Mouse (Mus musculus) Patski (cell line): Measurements from ENCODE around the gene Mpi. TPM values are rescaled to one million over a fixed set of nuclear protein-coding genes. Genes with fewer than 3 reads are reported as not detected.
A peak's percentile ranks its signal among the peaks of the same experiment; 100 is the strongest.

Experiments used
- ATAC-seq: fragments of 100-300 bp; one replicate; pipeline ENCODE4 v1.8.0; 2021
- CTCF ChIA-PET: fragments of 350-600 bp; sonication (Branson Sonifier 250); formaldehyde crosslinking; loops from one replicate; lab custom pipeline; 2022; ENCODE audit warnings: inconsistent platforms; lab: Charles Lee
- POLR2A ChIA-PET: fragments of 350-600 bp; sonication (Branson Sonifier 250); formaldehyde crosslinking; loops from one replicate; lab custom pipeline; 2022; ENCODE audit warnings: antibody characterized with exemption, inconsistent platforms; lab: Charles Lee
- DNase-seq: peaks from one replicate; pipeline ENCODE4 v3.0.0-alpha.2; 2011; ENCODE audit warnings: low read depth, low spot score
- H3K27me3 ChIP-seq: fragments of 371-371 bp; one replicate; pipeline ENCODE4 v1.5.1; 2021
- CTCF ChIP-seq: fragments of 100-300 bp; IDR thresholded peaks from one replicate; pipeline ENCODE4 v1.5.1; 2021
- in situ Hi-C: fragments of 300-500 bp; cut with MboI; formaldehyde crosslinking; loops from 3 replicates; pipeline ENCODE4 v1.11.1; 2018; ENCODE audit warnings: low pct_unique_long_range_greater_than_20kb, mixed read lengths
- polyA plus RNA-seq: library from polyadenylated mRNA; unstranded; gene quantifications from one replicate; pipeline ENCODE4 v1.2.3, GENCODE M21; 2021

Gene Mpi
- polyA plus RNA-seq, 1 experiment from 2014 or later = 39.1 TPM

DNA sequence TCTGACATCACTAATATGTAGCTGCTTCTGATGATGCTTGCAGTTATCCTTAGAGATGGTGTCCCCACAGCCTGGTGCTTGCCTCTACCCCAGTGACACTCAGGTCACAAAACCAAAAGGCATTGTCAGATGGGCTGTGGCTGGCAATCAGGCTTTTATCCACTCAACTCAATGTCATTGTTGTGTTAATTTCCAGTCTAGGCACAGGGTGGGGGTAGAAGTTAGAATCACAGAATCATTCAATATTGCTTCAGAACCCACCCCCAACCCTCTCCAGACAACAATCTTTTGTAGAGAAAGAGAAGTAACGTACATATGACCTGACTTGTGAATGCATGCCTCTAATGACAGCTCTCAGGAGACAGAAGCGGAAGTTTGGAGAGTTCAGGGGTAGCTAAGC, 42.0 kb downstream of the Mpi start:
- in situ Hi-C loops = no loop called here
- DNase-seq = no peak
- no peaks in the 10 kb centered on the region for H3K27me3 ChIP-seq
- ChIA-PET CTCF (no interaction called here), POLR2A (no interaction called here)
- no peak for TF ChIP-seq CTCF
- ATAC-seq = no peak

- TF ChIP-seq CTCF = no peak
- no peak for DNase-seq
Observed at GRCm38 (mm10) chr9:57505700-57506099, 46.9 kb downstream of the Mpi start.

GRCm38 (mm10) chr9:57504891-57505290, 47.7 kb downstream of the Mpi start:
- DNase-seq = no peak
- H3K27me3 ChIP-seq = peaks cover 5% of the 10 kb centered on the region
- in situ Hi-C loops = no loop called here
- ATAC-seq = no peak
- ChIA-PET CTCF (interaction anchor here (0.7 to 2.0 kb wide), 2 partner anchors 12 to 19 kb away, joined by 3 to 9 read pairs; no protein-coding TSS in a partner anchor), POLR2A (interaction anchor here (1.3 kb wide), 1 partner anchor 9 kb away, joined by 4 read pairs; no protein-coding TSS in a partner anchor)
- no peak for TF ChIP-seq CTCF

More at GRCm38 (mm10) chr9:57505700-57506099, 46.9 kb downstream of the Mpi start:
- H3K27me3 ChIP-seq = peaks cover 5% of the 10 kb centered on the region
- peak; percentile 67 for ATAC-seq
- CTCF ChIA-PET = interaction anchor here (0.7 to 2.0 kb wide), 4 partner anchors 11 to 107 kb away, joined by 3 to 9 read pairs (median 3); no protein-coding TSS in a partner anchor
- in situ Hi-C loops = no loop called here
- POLR2A ChIA-PET = interaction anchor here (1.3 kb wide), 1 partner anchor 9 kb away, joined by 4 read pairs; no protein-coding TSS in a partner anchor

DNA sequence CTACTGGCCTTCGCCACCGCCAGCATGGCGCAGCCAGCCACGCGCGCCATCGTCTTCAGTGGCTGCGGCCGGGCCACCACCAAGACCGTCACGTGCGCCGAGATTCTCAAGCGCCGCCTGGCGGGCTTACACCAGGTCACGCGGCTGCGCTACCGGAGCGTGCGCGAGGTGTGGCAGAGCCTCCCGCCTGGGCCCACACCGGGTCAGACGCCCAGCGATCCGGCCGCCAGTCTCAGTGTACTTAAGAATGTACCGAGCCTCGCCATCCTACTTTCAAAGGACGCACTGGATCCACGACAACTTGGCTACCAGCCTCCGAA, 48.2 kb downstream of the Mpi start:
- ChIA-PET CTCF (no interaction called here), POLR2A (no interaction called here)
- in situ Hi-C loops = no loop called here
- peaks cover 5% of the 10 kb centered on the region for H3K27me3 ChIP-seq
- no peak for TF ChIP-seq CTCF
- ATAC-seq (no peak), DNase-seq (no peak)

GRCm38 (mm10) chr9:57503622-57504380, 48.8 kb downstream of the Mpi start, which contains the start of gene Rpp25:
Rpp25 (plus strand) TSS chr9:57504026.
- no peak for DNase-seq
- ATAC-seq = no peak
- in situ Hi-C loops = no loop called here
- CTCF ChIA-PET = no interaction called here
- H3K27me3 ChIP-seq = peaks cover 8% of the 10 kb centered on the region
- POLR2A ChIA-PET = no interaction called here
- no peak for TF ChIP-seq CTCF

DNA sequence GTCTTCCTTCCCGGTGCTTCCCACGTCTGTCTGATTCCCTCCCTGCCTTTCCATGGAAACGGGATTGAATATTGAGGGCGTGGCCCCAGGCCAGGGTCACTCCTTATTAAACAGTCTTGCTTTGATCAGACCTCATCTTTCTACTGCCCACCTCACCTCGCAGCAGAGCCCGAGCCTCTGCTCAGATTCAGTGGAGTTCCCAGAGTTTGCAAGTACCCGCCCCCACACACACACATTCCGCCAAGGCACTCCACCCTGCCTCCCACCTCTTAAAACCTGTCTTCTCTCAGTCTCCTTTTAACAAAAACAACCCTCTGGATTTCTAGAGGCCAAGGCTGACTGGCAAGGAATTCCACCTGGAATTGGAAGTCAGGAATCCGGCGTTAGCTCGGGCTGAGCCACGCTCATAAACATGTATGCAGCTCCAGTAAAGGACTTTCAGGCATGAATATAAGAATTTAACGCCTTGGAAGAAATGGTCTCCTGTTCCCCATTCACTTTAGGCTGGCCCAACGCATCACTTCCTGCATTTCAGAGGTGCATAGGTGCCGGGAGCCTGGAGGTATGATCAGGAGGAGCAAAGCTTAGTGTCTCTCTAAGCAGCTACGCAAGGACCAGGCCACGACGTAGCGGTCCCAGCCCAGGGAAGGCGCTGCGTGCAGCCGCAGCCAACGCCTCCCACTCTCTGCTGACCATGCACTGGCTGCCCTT, 49.5 kb downstream of the Mpi start:
- no peak for ATAC-seq
- POLR2A ChIA-PET = no interaction called here
- DNase-seq = no peak
- in situ Hi-C loops = no loop called here
- CTCF ChIA-PET = no interaction called here
- no peak for TF ChIP-seq CTCF
- peaks cover 8% of the 10 kb centered on the region for H3K27me3 ChIP-seq

- DNase-seq (no peak), ATAC-seq (no peak)
- peaks cover 8% of the 10 kb centered on the region for H3K27me3 ChIP-seq
- POLR2A ChIA-PET = no interaction called here
- CTCF ChIA-PET = no interaction called here
- no peak for TF ChIP-seq CTCF
- in situ Hi-C loops = no loop called here
Observed at GRCm38 (mm10) chr9:57501861-57502260, 50.7 kb downstream of the Mpi start.

GRCm38 (mm10) chr9:57501452-57501851, 51.1 kb downstream of the Mpi start:
- no peak for DNase-seq
- H3K27me3 ChIP-seq = peaks cover 8% of the 10 kb centered on the region
- POLR2A ChIA-PET = no interaction called here
- no peak for ATAC-seq
- CTCF ChIA-PET = no interaction called here
- in situ Hi-C loops = no loop called here
- TF ChIP-seq CTCF = no peak

DNA sequence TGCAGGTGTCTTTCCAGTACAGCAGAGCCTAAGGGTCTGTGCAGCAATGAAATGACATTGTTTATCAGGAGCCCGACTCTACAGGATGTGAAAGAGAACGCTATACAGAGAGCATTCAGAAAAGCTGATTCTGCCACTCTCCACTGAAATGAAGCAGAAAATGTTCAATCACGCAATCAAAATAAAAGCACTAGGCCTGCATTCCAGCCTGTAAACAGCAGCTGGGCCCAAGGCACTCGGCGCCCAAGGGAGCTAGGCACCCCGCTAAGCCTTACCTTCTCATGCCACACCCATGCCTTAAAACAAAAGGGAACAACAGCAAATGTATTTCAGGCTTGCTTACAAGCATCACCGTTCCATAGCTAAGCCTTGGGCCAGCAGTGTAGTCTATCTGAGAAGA, 54.0 kb downstream of the Mpi start:
- ATAC-seq = no peak

GRCm38 (mm10) chr9:57497236-57497635, 55.3 kb downstream of the Mpi start:
- in situ Hi-C loops = no loop called here
- no peak for DNase-seq
- TF ChIP-seq CTCF = no peak
- ChIA-PET CTCF (interaction anchor here (1.6 to 2.7 kb wide), 2 partner anchors 10 to 20 kb away, joined by 3 to 9 read pairs; no protein-coding TSS in a partner anchor), POLR2A (interaction anchor here (1.7 kb wide), 1 partner anchor 8 kb away, joined by 4 read pairs; no protein-coding TSS in a partner anchor)
- ATAC-seq = no peak
- H3K27me3 ChIP-seq = peaks cover 4% of the 10 kb centered on the region

More for the DNA sequence above, 54.0 kb downstream of the Mpi start:
- ChIA-PET CTCF (no interaction called here), POLR2A (no interaction called here)
- in situ Hi-C loops = no loop called here
- no peak for DNase-seq
- no peak for TF ChIP-seq CTCF
- peaks cover 4% of the 10 kb centered on the region for H3K27me3 ChIP-seq

DNA sequence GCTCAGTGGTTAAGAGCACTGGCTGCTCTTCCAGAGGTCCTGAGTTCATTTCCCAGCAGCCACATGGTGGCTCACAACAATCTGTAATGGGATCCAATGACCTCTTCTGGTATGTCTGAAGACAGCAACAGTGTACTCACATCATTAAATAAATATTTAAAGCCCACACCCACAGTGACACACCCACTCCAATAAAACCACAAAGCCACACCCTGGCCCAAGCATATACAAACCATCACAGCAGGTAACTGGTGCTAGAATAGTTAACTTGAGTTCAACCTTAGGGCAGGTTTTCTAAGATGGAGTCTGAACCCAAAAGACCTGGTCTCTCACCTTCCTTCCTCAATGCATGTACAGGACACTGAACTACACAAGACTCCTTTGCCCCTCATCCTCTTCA, 57.6 kb downstream of the Mpi start:
- ChIA-PET POLR2A (no interaction called here), CTCF (interaction anchor here (2.7 kb wide), 1 partner anchor 22 kb away, joined by 9 read pairs; no protein-coding TSS in a partner anchor)
- in situ Hi-C loops = no loop called here
- H3K27me3 ChIP-seq = peaks cover 4% of the 10 kb centered on the region
- ATAC-seq (no peak), DNase-seq (no peak)
- TF ChIP-seq CTCF = no peak

Other genes starting within 250 kb of the Mpi start
- gene Ppcdc, start 112.6 kb downstream of the Mpi start, polyA plus RNA-seq = 35.2 TPM
- 73.0 TPM for gene Scamp5, start 84.7 kb downstream of the Mpi start, polyA plus RNA-seq
- 0.39 TPM for gene Rpp25, start 48.7 kb downstream of the Mpi start, polyA plus RNA-seq
- gene Cox5a, start 31.5 kb downstream of the Mpi start, polyA plus RNA-seq = 1,082 TPM
- 10.2 TPM for gene Fam219b, start 15.2 kb downstream of the Mpi start, polyA plus RNA-seq
- gene Scamp2, start 8.2 kb upstream of the Mpi start, polyA plus RNA-seq = 60.2 TPM
- gene Ulk3, start 36.7 kb upstream of the Mpi start, polyA plus RNA-seq = 30.7 TPM
- 0.72 TPM for gene Cplx3, start 53.5 kb upstream of the Mpi start, polyA plus RNA-seq
- gene Lman1l, start 68.0 kb upstream of the Mpi start, polyA plus RNA-seq = 0.09 TPM
- gene Csk, start 100.9 kb upstream of the Mpi start, polyA plus RNA-seq = 117 TPM
- not detected for gene Cyp1a2, start 130.9 kb upstream of the Mpi start, polyA plus RNA-seq
- not detected for gene Cyp1a1, start 135.2 kb upstream of the Mpi start, polyA plus RNA-seq
- 14.3 TPM for gene Edc3, start 155.8 kb upstream of the Mpi start, polyA plus RNA-seq
- gene Clk3, start 213.1 kb upstream of the Mpi start, polyA plus RNA-seq = 75.6 TPM